Mouse (Mus musculus): ENCODE data around the gene Pcnx2.

- TF ChIP-seq CTCF (IDR thresholded peaks at IDR 0.05; ENCODE audit: borderline replicate concordance, insufficient read depth, low read depth, low read length) (no peak), POLR2A (IDR thresholded peaks at IDR 0.05; ENCODE audit: borderline replicate concordance, insufficient read depth, low read length) (no peak)
Measured at GRCm38 (mm10) chr8:125792816-125793455, 105.2 kb downstream of the Pcnx2 start.

Measured in cerebellum, adult 2 months (tissue).